Mouse (Mus musculus) right cerebral cortex, postnatal 14 days (tissue): ENCODE measurements at regions not wholly inside any gene's neighbourhood (a gene's known extent, or its start where the extent isn't known, plus 50 kb on each side); places are given as distances from the start of the nearest gene placed in this dataset.

ENCODE experiments used
- DNase-seq: peaks from one replicate; pipeline ENCODE4 v3.0.0; 2022

DNA sequence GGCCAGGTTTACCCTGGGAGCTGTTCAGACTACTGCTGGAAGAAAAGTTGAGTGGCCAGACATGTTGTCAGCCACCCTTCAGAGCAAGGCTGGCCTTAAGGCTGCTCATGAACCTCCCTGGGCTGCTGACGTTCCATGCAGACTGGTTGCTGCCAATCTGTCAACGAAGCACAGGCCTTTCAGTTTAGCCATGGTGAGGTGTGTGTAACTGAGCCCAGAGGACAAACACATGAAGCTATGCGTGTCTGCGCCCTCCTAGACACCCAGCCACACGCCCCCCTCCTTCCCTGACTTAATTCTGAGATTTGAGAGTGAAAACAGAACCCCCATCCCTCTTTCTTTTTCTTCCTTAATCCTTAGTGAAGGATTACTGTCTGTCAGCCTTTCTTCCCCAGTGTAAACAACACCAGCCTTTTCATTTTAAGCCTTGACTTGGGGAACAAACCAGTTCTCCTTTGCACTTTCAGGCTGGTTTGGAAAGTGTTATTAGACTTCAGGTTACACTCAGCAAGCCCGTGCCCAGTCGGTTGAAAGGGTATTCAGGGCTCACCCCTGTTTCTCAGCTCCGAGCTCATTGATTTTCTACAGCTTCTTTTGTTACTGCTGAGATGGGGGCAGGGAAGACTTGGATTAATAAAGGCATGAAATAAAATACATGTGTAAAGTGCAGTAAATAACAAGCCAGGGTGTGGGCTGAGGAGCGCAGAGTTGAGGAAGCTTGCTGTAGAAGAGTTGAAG, 379.4 kb downstream of the Dmrt2 start:
- DNase-seq: no peak

DNA sequence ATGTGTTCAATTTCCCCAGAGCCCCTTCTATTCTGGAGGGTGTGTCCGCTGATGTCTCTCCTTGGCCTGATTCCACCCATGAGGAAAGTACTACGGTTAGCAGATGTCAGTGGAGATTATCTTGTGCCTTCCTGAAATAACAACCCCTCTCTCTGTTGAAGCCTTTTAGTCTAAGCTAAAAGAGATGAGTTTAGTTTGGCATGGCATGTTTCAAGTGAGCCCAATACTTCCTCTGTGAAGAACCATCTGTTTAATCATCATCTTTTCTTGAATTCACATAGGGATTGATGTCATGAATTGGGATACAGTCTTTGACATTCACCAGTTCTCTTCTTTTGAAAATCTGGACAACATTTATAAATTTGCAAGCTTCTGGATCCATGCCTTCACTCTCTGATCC, 387.5 kb downstream of the Dmrt2 start:
- DNase-seq: no peak

DNA sequence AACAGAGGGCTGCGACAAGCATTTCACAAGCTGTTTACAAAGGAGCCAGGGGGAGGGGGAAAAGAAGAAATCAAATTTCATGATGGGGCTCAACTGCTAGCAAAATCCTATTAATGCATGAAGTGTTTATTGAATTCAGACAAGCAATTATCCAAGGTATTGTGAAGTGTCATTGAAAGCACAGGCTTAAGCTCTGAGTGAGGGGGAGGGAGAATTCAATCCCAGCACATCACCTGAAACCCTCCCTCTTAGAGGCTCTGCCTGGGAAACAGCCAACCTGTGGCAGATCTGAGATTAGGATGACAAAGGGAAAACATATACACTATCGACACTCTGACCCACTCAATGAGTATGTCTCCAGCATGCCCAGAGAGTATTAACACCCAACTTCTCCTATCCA, 396.3 kb downstream of the Dmrt2 start:
- no peak for DNase-seq

DNA sequence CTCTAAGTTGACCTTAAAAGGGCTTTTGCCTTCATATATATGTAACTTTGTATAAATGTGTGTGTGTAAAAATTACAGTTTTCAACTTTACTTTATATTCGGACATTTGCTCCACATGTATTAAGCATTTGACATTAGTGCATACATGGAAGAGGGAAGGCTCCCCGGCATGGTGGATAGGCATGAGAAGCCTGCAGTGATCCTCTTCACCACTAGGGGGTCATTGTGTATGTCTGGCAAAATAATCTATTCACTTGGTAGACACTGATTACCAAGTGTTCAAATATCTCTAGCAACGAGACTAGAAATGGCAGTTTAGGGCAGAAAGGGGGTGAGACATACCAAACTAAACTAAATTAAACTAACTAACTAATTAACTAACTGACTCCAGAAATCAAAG, 397.7 kb downstream of the Dmrt2 start:
- DNase-seq: no peak

DNA sequence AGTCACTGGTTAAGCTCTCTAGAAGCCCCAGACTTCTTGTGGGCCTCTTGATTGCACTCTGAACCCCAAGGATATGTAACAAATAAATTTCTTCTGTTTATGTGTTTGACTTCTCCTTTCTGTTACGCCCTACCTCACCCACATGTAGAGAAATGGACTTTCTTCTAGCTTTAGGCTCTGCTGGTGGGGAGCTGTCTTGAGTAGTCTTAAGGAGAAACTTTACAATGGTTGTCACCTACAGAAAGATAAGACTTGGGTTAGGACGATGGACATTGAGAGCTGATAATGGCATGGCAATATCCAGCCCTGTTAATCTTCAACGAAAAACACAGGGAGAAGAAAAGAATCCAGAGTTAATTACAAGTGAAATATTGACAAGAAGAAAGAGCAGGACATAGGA, 416.1 kb downstream of the Dmrt2 start:
- no peak for DNase-seq

DNA sequence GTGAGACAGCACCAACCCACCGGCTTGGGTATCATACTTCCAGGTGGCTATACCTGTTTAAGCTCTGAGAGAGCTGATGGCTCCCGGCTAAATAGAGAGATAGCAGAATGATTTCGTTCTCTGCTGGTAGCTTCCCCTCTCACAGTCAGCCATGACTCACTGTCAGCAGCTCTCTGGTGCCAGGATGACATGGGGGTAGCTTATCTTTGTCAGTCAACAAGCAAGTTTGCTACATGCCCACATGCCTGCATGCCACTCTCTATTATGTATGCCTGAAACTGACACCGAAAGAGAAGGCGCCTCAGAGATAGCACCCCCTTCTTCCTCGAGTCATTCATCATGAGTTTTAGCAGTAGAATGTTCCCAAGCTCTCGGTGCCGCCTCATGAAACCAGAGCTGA, 419.2 kb downstream of the Dmrt2 start:
- DNase-seq: no peak

DNA sequence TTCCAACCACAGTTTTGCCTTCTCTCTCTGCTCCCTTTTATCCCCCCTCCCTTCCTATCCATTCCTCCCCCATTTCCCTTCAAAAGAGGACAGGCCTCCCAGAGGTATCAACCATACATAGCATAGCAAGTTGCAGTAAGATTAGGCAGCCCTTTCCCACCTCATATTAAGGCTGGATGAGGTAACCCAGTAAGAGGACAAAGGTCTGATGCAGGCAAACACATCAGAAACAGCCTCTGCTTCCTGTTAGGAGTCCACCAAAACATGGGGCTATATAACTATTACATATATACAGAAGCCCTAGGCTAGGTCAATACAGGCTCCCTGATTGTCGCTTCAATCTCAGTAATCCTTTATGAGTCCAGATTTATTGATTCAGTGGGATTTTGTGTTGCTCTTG, 421.6 kb downstream of the Dmrt2 start:
- no peak for DNase-seq

DNA sequence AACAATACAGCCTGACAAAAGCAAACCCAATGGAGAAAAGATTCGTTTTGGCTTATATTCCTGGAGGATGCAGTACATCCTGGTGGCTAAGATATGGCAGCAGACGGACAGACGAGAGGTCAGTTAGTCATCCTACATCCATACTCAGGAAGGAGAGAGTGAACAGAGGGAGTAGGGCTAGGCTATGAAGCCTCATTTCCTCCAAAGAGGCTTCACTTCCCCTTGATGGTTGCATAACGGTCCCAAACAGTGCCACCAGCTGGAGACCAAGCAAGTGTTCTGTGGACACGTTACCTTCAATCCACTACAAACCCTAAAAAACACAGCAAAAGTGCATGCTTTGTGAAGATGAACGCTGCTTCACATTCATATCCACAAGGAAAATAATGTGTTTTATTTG, 442.1 kb downstream of the Dmrt2 start:
- no peak for DNase-seq

DNA sequence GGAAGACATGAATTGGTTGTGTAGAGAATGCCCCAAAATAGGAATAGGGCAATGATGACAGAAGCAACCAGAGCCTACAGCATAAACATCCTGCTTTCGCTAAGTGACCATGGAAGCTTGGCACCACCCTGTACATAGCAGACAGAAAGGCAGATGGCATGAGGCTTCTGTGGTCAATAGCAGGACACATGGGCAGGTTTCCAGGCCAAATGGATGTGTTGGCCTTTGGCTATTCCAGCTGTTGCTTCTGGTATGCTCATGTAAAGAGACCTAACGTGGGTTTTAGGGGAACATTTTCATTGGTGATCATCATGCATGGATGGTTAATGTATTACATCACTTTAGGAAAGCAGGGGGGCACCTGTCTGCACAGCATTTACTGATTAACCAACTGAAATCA, 456.2 kb downstream of the Dmrt2 start:
- DNase-seq: no peak

DNA sequence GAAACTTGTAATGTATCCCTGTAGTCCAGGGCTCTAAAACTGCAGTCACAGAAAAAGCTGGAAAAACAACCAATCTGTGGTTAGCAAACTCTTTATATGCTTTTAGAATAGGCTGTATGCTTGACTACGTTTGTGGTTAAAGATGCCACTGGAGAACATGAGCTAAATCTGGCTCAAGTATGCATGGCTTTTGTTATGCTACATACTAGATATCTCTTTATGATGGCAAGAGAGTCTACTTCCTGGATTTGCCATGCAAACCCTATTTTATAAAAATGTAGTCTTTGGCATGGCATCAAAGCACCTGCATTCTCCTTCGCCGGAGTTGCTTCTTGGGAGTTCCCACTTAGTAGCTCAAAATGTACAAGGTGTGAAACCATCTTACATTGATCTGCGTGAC, 462.2 kb downstream of the Dmrt2 start:
- DNase-seq: no peak

DNA sequence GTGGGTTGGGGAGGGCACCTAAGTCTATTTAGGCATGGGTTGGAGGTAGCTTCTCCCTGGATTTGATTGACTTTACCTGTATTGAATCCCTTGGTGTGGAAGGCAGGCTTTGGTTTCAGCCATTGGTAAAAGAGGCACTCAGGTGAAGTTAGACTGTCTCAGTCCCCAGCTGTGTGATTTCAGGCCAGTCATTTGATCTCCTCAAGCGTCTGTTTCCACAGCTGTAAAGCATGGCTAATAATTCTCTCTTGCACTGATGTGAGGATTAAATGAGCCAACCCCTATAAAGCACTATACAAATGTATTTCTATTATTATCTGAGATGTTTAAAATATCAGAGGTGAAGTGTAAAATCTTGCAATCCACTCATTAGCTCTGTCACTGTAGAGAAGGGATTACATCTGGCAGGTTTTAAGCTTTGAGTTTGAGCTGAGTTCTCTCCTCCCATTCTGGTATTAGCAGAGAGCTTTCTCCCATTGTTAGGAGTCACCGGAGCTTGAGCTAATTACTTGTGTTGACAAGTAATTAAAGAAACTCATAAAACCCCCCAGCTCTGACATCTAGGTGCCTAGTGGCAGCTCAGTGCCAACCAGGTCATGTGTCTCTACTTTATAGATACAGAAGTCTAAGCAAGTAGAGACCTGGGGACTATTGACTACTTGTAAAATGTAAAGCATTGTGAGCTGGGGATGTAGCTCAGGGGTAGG, 463.3 kb downstream of the Dmrt2 start:
- no peak for DNase-seq

DNA sequence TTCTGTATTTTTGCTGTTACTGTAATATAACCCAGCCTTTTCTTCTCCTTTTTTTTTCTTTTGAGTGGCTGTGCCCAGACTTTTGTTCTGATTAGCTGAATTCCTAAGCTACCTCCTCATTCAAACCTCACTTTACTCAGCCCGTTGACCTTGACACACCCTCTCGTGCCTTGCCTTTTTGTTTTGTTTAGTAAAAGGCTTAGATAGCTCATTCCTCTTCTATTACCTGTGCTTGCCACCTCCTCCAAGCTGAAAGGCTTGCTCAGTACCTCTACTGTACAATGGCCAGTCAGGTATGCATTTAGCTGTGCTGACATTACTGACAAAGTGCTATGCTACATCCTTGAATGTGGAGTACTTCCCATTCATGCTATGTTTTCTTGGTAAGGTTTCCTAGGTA, 464.2 kb upstream of the Smarca2 start:
- DNase-seq: no peak

DNA sequence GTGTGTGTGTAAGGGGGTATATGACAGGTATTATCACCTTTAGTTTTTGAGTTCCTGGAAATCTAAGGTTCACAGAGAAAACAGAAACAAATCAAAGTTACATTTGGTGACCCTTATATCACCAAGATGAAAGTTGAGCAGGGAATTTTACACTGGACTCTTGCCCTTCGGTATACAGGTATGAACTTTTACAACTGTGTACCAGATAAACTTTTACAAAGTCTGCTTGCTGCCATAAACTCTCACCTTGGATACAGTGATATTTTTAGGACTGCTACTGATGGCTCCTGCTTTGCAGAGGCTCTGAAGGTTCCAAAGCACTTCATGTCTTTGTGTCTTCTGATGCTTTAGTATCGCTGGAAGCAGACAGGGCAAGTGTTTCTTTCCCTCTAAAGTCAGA, 461.3 kb upstream of the Smarca2 start:
- no peak for DNase-seq

DNA sequence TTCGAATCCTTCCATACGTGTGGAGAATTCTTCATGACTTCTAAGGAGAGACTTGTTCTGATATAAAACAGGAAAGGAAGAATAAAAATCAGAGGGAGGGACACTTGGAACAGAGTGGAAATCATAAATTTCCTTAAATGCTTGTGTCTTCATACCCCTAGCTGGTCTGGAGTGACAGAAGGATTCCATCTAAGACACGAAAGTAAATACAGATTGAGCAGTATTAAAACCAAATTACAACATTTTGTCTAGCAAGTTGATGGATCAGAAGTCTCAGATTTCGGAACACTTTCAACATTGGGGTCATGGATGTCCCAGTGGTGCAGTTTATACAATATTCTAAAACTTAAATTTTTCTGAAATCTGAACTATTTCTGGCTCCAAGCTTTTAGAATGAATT, 453.6 kb upstream of the Smarca2 start:
- no peak for DNase-seq

DNA sequence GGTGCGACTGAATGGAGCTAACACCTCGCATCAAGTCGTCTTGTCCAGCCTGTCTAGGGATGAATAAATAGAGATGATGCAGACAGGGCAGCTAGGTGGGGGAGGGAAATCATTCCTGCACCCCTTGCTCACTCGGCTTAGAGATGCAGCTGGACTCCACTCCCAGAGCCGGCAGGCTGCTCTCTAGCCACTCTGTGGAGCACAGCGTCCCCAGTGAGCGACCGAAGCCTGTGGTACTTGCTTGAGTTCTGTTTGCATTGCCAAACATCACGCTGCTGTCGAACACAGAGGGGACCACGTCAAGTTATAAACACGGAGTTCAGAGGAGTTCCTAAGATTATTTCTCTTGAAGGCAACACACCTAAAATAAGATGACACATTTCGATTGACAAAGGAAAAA, 439.9 kb upstream of the Smarca2 start:
- DNase-seq: peak; percentile 6

DNA sequence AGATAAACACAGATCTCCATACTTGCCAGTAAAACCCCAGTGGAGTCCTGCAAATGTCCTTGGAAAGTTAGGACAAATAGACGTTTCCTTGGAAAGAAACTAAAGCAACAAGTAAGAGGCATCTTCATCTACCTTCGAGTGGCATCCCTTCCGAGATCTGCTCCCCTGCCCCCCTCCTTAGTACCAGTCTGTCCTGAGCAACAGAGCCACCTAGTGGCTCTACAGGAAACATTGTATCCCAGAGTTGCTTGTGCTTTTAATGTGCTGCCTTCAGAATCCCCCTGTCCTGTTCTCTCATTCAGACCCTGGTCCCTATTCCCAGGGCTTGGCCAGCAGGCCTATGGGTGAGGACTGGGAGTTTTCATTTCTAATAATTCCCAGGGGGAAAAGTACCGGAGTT, 423.1 kb upstream of the Smarca2 start:
- DNase-seq: peak; percentile 16

DNA sequence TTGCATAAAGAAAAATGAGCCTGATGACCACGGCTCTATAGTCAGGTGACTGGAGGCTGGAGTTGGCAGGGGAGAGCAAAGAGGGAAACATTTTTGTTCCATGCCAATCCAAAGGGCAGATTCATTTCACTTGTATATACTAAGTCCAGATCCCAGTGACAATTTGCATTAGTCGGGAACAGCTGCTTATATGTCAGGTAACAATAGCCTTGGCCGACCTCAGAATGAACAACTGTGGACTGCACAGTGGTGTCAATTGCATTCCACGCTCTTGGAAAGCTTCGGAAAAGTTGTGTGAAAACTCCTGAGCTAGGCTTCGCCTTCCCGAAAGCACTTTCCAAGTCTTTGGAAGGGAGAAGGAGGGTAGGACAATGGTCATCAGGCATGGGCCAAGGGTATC, 419.8 kb upstream of the Smarca2 start:
- no peak for DNase-seq

DNA sequence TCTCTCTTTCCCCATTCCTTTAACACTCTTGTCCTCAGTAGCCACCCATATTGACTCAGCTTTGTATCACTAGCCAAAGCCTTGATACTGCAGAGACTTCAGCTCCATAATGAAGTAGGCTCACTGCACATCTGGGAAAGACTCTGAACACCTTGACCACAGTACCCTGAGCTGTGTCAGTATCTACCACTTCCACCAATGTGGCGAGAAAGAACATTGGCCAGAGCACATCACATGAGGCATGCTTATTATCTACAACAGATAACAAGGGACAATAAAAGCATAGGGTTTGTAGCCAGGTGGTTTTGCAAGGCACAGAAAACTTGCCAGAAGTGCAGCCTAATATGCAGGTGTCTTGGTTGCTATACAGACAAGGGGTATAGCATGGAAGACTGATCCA, 414.0 kb upstream of the Smarca2 start:
- no peak for DNase-seq

DNA sequence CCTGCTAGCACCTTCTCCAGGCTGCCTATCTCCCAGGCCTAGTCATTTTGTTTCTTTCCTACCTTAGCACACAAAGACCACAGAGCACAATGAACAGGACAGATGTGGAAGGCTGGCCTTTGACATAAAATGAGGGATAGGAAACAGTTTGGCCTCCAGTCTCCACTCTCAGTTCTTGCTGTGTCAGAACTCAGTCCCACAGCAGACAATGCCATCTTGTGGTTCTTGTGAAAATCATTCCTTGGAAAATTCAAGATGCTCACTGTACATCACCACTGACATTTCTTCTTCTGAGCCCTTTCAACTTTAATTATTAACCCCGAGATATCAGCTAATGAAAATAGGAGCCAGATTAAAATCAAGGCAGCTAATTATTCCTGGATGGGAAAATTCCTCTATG, 411.2 kb upstream of the Smarca2 start:
- DNase-seq: no peak

DNA sequence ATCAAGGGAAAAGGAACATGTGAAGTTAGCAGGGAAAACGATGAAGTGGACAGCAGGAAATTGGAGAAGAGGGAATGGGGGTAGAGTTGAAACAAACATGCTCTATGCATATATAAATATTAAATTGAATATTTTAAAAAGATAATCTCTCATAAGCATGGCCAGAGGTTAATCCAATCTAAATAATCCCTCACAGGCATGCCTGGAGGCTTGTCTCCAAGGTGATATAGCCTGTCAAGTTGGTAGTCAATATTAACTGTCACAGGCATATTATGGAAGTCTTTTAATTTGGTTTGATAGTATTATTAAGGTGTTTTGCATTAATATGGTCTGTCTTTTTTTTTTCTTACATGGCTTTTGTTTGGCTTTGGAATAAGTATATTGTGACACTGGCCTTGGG, 396.1 kb upstream of the Smarca2 start:
- DNase-seq: no peak

DNA sequence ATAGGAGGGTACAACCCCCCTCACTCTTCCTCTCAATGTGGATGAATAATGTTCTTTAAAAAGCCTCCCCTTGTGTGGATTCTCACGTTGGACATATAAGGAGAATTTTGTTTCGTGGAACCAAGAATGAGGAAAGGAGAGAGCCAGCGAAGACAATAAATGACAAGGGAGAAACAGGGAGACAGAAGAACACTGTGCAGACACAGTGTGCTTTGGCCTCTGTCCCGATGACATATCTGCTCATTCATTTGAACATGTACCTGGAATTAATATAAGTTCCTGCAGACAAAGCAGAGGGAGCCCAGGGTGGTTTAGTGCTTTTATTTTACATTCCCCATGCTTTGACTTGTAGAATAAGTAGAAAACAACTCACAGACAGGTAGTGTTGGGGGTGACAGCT, 370.3 kb upstream of the Smarca2 start:
- no peak for DNase-seq

DNA sequence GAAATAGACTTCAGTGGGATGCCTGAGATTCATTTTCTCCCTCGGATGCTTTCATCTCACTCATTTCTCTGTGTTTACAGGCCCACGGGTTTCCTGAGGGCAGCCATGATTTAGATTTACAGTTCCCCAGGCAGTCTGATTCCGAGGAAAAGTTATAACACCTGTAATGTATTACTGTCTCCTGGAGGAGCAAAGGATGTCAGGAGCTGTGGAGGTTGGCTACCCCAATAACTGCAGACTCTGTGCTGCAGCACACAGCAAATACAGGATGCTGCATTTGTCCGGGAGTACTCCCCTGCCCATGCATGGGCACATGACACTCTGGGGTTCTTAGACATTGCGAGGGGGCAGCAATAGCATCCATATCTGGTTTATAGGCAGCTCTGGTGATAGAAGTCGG, 360.8 kb upstream of the Smarca2 start:
- DNase-seq: no peak

DNA sequence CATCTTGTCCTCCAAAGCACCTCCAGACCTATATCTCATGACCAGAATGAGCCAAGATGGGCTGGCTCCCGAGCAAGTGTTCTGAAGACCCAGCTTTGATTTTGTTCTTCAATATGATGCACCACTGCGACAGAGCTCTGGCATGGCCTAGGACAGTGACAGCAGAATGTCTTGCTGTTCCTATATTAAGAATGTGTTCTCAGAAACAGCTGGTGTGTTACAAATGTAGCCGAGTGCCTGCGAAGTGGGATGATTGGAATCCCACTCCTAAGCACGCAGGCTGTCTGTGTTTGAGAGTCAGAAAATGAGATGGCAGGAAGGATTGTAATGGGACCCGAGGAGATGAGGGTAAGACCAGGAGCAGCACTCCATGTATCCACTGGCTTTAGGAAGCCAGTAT, 355.1 kb upstream of the Smarca2 start:
- DNase-seq: peak; percentile 22

DNA sequence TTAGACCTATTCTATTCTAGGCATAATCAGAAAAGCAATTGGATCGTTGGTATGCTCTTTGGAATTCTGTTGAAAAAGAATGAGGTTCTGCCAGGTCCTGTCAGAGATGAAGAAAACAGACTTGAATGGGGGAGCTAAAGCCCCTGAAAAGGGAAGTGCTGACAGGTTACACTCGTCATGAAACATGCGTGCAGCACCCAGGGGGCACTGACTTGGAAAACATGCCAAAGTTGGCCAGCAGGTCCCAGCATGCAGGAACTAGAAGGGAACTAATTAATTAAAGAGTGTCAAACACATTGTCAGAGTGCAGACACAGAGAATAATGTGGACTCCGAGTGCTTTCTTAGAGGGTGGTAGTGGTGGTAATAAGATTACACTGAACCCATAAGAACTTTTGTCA, 346.2 kb upstream of the Smarca2 start:
- no peak for DNase-seq

DNA sequence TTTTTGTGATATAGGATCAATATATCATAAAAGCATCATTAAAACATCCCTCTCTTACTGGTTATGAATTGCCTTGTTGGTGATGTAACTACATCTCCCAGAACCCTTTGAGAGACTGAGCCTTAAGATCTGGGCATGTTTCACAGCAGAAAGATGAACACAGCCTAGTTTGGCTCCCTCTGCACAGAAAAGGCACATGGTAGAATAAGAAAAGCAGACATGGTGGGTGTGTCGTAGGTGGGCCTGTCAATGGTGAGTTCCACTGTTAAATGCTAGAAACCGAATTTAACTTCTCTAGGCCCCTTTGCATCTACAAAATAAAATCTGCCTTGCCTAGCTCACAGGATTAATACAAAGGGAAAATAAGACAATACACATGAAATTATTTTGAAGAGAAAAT, 343.3 kb upstream of the Smarca2 start:
- DNase-seq: no peak
